Mouse (Mus musculus): ENCODE results near the gene Gm3336. TPM values are rescaled to one million over a fixed set of nuclear protein-coding genes. Genes with fewer than 3 reads are reported as not detected.

Gene Gm3336
- total and polyA plus RNA-seq, 2 experiments, result 0.28 to 1.0 TPM

GRCm38 (mm10) chr8:70754043-70754870 lies 35.9 kb downstream of the Gm3336 start, which contains the start of gene Rab3a:
Gene Rab3a (plus strand): TSS chr8:70754679.
- Histone ChIP-seq H3K79me2 (ENCODE audit: control insufficient read depth, insufficient read depth, low read length) (peaks cover 4% of the 10 kb centered on the region; the same call in 1 of the 2 replicates), H3K9ac (ENCODE audit: low read depth, low read length) (peak within 1 kb of the TSS; percentile 82), H3K4me3 (ENCODE audit: insufficient read depth, low read depth, low read length) (peak within 1 kb of the TSS; percentile 62), H3K4me1 (ENCODE audit: control insufficient read depth, insufficient read depth, low read length) (peaks cover 8% of the 10 kb centered on the region; the same call in 1 of the 2 replicates), H3K27me3 (ENCODE audit: control insufficient read depth, insufficient read depth, low read length) (no peaks in the 10 kb centered on the region), H3K27ac (replicated peaks; ENCODE audit: insufficient read depth, low read depth, low read length) (peak within 1 kb of the TSS; percentile 78), H3K36me3 (ENCODE audit: control insufficient read depth, insufficient read depth, low read length) (no peaks in the 10 kb centered on the region)
- TF ChIP-seq CTCF (IDR thresholded peaks at IDR 0.05; ENCODE audit: low read depth, low read length), result no peak
- peak; percentile 66; the same call in 1 of the 2 replicates for TF ChIP-seq POLR2A (IDR thresholded peaks at IDR 0.05; ENCODE audit: extremely low read depth, insufficient read depth, low read length)
- 8% methylated on average over 37 of the region's 37 CpGs for WGBS
- DNase-seq (ENCODE audit: extremely low read depth, low read depth, low spot score), result peak; percentile 96

GRCm38 (mm10) chr8:70754871-70755660 lies 36.7 kb downstream of the Gm3336 start:
- Histone ChIP-seq H3K4me3 (ENCODE audit: insufficient read depth, low read depth, low read length) (peak overlapping the region; percentile 62), H3K36me3 (ENCODE audit: control insufficient read depth, insufficient read depth, low read length) (no peaks in the 10 kb centered on the region), H3K27ac (replicated peaks; ENCODE audit: insufficient read depth, low read depth, low read length) (peak overlapping the region; percentile 49), H3K79me2 (ENCODE audit: control insufficient read depth, insufficient read depth, low read length) (peaks cover 4% of the 10 kb centered on the region; the same call in 1 of the 2 replicates), H3K4me1 (ENCODE audit: control insufficient read depth, insufficient read depth, low read length) (peaks cover 12% of the 10 kb centered on the region), H3K27me3 (ENCODE audit: control insufficient read depth, insufficient read depth, low read length) (no peaks in the 10 kb centered on the region), H3K9ac (ENCODE audit: low read depth, low read length) (peak overlapping the region; percentile 82)
- no peak for DNase-seq (ENCODE audit: extremely low read depth, low read depth, low spot score)
- 11% methylated on average over 50 of the region's 50 CpGs for WGBS
- TF ChIP-seq CTCF (IDR thresholded peaks at IDR 0.05; ENCODE audit: low read depth, low read length) (no peak), POLR2A (IDR thresholded peaks at IDR 0.05; ENCODE audit: extremely low read depth, insufficient read depth, low read length) (no peak)

- no peak for DNase-seq (ENCODE audit: extremely low read depth, low read depth, low spot score)
- Histone ChIP-seq H3K9ac (ENCODE audit: low read depth, low read length) (no peak overlapping the region), H3K27me3 (ENCODE audit: control insufficient read depth, insufficient read depth, low read length) (no peaks in the 10 kb centered on the region), H3K4me3 (ENCODE audit: insufficient read depth, low read depth, low read length) (no peak overlapping the region), H3K79me2 (ENCODE audit: control insufficient read depth, insufficient read depth, low read length) (peaks cover 4% of the 10 kb centered on the region; the same call in 1 of the 2 replicates), H3K4me1 (ENCODE audit: control insufficient read depth, insufficient read depth, low read length) (peaks cover 12% of the 10 kb centered on the region), H3K36me3 (ENCODE audit: control insufficient read depth, insufficient read depth, low read length) (no peaks in the 10 kb centered on the region), H3K27ac (replicated peaks; ENCODE audit: insufficient read depth, low read depth, low read length) (no peak overlapping the region)
- no peak for TF ChIP-seq POLR2A (IDR thresholded peaks at IDR 0.05; ENCODE audit: extremely low read depth, insufficient read depth, low read length)
- TF ChIP-seq CTCF (IDR thresholded peaks at IDR 0.05; ENCODE audit: low read depth, low read length), result no peak
- 85% methylated on average over 24 of the region's 24 CpGs for WGBS
Observed at GRCm38 (mm10) chr8:70755661-70756475, 37.5 kb downstream of the Gm3336 start.

GRCm38 (mm10) chr8:70756476-70757040 lies 38.2 kb downstream of the Gm3336 start:
- no peak overlapping the region for H3K4me3 ChIP-seq (ENCODE audit: insufficient read depth, low read depth, low read length)
- peaks cover 4% of the 10 kb centered on the region; the same call in 1 of the 2 replicates for H3K79me2 ChIP-seq (ENCODE audit: control insufficient read depth, insufficient read depth, low read length)
- H3K27ac ChIP-seq (replicated peaks; ENCODE audit: insufficient read depth, low read depth, low read length), result no peak overlapping the region
- no peak overlapping the region for H3K9ac ChIP-seq (ENCODE audit: low read depth, low read length)
- 90% methylated on average over 6 of the region's 6 CpGs for WGBS
- no peaks in the 10 kb centered on the region for H3K36me3 ChIP-seq (ENCODE audit: control insufficient read depth, insufficient read depth, low read length)
- peaks cover 12% of the 10 kb centered on the region for H3K4me1 ChIP-seq (ENCODE audit: control insufficient read depth, insufficient read depth, low read length)
- DNase-seq (ENCODE audit: extremely low read depth, low read depth, low spot score), result no peak
- TF ChIP-seq CTCF (IDR thresholded peaks at IDR 0.05; ENCODE audit: low read depth, low read length) (no peak), POLR2A (IDR thresholded peaks at IDR 0.05; ENCODE audit: extremely low read depth, insufficient read depth, low read length) (no peak)
- no peaks in the 10 kb centered on the region for H3K27me3 ChIP-seq (ENCODE audit: control insufficient read depth, insufficient read depth, low read length)

Measured in liver, adult 2 months (tissue).